Mouse (Mus musculus) embryonic facial prominence, embryonic 15.5 days (tissue): ENCODE measurements around the gene Stau1. TPM values are rescaled to one million over a fixed set of nuclear protein-coding genes. Genes with fewer than 3 reads are reported as not detected.

ENCODE experiments used
- ATAC-seq: fragments of 200-750 bp; cut with Nextera tagmentation; 2 replicates; pipeline ENCODE4 v1.8.0; 2017; ENCODE audit warnings: low read depth, moderate TSS enrichment; ENCODE audit not compliant: insufficient number of reproducible peaks, low FRiP score, low TSS enrichment
- H3K27ac ChIP-seq: fragments of 300-500 bp; sonication (generic); replicated peaks from 2 replicates; pipeline ENCODE4 v1.5.1; 2015; ENCODE audit warnings: mild to moderate bottlenecking, inconsistent platforms
- H3K27me3 ChIP-seq: fragments of 300-500 bp; sonication (generic); 2 replicates; pipeline ENCODE4 v1.6.1; 2015; ENCODE audit warnings: inconsistent platforms
- H3K36me3 ChIP-seq: fragments of 300-500 bp; sonication (generic); 2 replicates; pipeline ENCODE4 v1.6.1; 2015; ENCODE audit warnings: mild to moderate bottlenecking, inconsistent platforms
- H3K4me1 ChIP-seq: fragments of 300-500 bp; sonication (generic); 2 replicates; pipeline ENCODE4 v1.6.1; 2015; ENCODE audit warnings: inconsistent platforms
- H3K4me2 ChIP-seq: fragments of 300-500 bp; sonication (generic); replicated peaks from 2 replicates; pipeline ENCODE4 v1.6.1; 2015; ENCODE audit warnings: mild to moderate bottlenecking, inconsistent platforms
- H3K4me3 ChIP-seq: fragments of 300-500 bp; sonication (generic); replicated peaks from 2 replicates; pipeline ENCODE4 v1.5.1; 2015; ENCODE audit warnings: mild to moderate bottlenecking, inconsistent platforms
- H3K9ac ChIP-seq: fragments of 300-500 bp; sonication (generic); 2 replicates; pipeline ENCODE4 v1.6.1; 2015; ENCODE audit warnings: inconsistent platforms
- H3K9me3 ChIP-seq: fragments of 300-500 bp; sonication (generic); replicated peaks from 2 replicates; pipeline ENCODE4 v1.6.1; 2016; ENCODE audit warnings: inconsistent platforms
- WGBS: fragments of 180-500 bp; shearing (Covaris S2); methylation state at CpG from one replicate; pipeline ENCODE4 v1.1.7; 2015; 5-methylcytosine and 5-hydroxymethylcytosine counted together
- polyA plus RNA-seq: library from polyadenylated mRNA; unstranded; fragments of >200 nt; fragmentation: Nextera tagmentation; extraction: Ambion mirVana; gene quantifications from 2 replicates; pipeline ENCODE4 v1.2.1, GENCODE M21; 2015

Stau1 gene
- polyA plus RNA-seq, result 96.9 and 97.3 TPM in 2 replicates

DNA sequence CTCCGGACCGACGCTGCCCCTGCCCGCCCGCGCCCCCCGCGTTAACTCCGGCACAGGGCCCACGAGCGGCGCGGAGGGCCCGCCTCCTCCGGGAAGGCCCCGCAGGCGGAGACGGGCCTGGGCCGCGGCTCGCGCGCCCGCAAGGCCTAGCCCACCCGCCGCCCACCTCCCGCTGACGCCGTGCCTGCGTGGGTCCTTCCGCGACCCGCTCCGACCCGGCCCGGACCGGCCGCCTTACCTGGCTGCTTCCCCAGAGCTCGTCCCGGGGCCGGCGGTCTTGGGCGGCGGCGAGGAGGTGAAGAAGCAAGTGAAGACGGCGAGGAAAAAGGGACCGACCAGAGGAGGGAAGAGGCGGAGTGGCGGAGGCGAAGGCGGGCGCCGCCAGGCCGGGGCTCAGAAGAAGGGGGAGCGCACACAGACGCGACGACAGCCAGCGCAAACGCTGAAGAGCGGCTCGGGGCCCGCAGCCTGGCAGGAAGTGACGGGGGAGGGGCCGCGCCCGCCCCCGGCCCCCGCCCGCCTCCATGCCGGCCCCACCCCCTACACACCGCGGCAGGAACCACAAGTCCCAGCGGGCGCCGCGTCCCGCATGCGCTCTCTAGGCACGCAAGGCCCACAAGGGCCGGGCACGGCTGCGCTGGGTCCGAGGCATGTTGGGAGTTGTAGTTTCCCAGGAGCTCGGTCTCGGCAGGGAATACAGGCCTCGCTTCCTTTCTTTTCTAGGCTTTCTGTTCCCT is at the start of gene Stau1:
Stau1 (minus strand) TSS at position 504 of the 737 bp plus-strand sequence.
- Histone ChIP-seq H3K27me3 (no peaks in the 10 kb centered on the region), H3K9me3 (no peaks in the 10 kb centered on the region)
- under 1% methylated on average over 88 of the region's 88 CpGs for WGBS

DNA sequence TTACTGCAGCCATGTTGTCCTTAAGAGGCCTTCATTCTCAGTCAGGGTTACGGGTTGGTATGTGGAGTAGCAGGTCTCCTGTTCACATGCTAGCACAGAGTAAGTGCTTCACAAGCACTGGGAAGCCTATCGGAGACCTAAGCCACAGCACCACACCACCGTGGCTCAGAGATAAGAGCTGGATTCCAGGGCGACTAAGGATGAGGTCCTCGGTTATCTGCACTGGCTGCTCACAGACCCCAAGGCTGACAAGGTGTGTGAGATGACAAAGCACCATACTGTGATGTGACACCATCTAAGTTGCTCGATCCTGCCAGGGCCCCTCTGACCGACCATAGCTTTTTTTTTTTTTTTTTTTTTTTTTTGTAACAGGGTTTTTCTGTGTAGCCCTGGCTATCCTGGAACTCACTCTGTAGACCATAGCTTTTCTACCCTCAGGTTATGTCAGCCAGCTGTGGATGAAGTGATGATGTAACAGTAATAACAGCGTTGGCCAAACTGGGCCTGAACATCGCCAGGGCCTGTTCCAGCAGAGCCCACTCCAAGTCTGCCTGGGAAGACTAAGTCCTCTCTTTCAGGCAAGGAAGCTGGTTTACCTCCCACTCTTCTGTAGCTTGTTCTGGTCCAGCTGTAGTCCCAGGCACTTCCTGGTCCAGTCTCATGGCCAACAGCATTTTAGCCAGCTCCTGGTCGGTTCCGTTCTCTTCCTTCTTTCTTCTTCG is 47.5 kb upstream of the Stau1 start:
- no peak for ATAC-seq
- no peaks in the 10 kb centered on the region for H3K4me1 ChIP-seq

More for the DNA sequence above, at the start of gene Stau1:
- peak within 1 kb of the TSS; percentile 97 for H3K9ac ChIP-seq
- H3K4me1 ChIP-seq, result peaks cover 45% of the 10 kb centered on the region
- H3K36me3 ChIP-seq, result no peaks in the 10 kb centered on the region
- peak within 1 kb of the TSS; percentile 88 for H3K4me3 ChIP-seq
- ATAC-seq, result peak; percentile 99
- H3K27ac ChIP-seq, result peak within 1 kb of the TSS; percentile 99
- H3K4me2 ChIP-seq, result peak within 1 kb of the TSS; percentile 84

DNA sequence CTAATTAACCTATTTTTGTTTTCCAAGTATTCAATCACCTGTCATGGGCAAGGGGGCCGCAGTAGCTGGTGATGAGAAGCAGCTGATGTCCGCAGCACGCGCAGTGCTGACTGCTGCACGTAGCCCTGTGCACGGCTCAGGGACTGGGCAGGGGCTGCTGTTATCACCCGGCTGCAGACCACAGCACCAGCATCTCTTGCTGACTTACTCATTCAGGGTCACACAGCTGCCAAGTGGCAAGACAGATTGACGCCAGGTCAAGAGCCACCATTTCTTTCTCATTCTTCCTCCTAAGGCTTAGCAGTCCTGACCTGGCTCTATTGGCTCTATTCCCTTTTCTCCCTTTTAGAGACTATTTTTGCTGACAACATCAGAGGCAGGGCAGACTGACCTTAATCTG is 43.3 kb upstream of the Stau1 start:
- Histone ChIP-seq H3K36me3 (peaks cover 100% of the 10 kb centered on the region), H3K9ac (no peak overlapping the region), H3K27me3 (no peaks in the 10 kb centered on the region), H3K27ac (no peak overlapping the region), H3K4me3 (no peak overlapping the region), H3K9me3 (no peaks in the 10 kb centered on the region), H3K4me2 (no peak overlapping the region), H3K4me1 (no peaks in the 10 kb centered on the region)
- 91% methylated on average over 8 of the region's 8 CpGs for WGBS
- no peak for ATAC-seq

More for the DNA sequence above, 47.5 kb upstream of the Stau1 start:
- Histone ChIP-seq H3K4me2 (no peak overlapping the region), H3K4me3 (no peak overlapping the region), H3K27ac (no peak overlapping the region), H3K9ac (no peak overlapping the region), H3K9me3 (no peaks in the 10 kb centered on the region), H3K36me3 (peaks cover 93% of the 10 kb centered on the region), H3K27me3 (no peaks in the 10 kb centered on the region)
- WGBS, result 86% methylated on average over 12 of the region's 12 CpGs

DNA sequence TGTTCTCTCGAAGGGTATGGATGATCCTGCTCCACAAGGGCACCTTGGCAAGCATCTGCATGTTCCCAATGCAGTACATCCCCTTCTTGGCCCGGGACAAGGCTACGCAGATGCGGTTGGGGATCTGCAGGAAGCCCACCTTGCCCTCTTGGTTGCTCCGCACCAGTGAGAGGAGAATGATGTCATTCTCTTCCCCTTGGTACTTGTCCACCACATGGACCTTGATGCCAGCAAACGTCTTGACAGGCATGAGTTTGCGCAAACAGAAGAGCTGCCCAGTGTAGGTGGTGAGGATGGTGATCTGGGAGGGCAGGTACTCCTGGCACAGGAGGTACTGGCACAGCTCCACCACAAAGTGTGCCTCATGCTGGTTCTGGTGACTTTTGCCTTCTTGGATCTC is 42.6 kb upstream of the Stau1 start:
- Histone ChIP-seq H3K9me3 (no peaks in the 10 kb centered on the region), H3K36me3 (peaks cover 100% of the 10 kb centered on the region), H3K4me3 (no peak overlapping the region), H3K9ac (no peak overlapping the region), H3K4me2 (no peak overlapping the region), H3K4me1 (no peaks in the 10 kb centered on the region), H3K27ac (no peak overlapping the region), H3K27me3 (no peaks in the 10 kb centered on the region)
- no peak for ATAC-seq
- WGBS, result 89% methylated on average over 7 of the region's 7 CpGs

DNA sequence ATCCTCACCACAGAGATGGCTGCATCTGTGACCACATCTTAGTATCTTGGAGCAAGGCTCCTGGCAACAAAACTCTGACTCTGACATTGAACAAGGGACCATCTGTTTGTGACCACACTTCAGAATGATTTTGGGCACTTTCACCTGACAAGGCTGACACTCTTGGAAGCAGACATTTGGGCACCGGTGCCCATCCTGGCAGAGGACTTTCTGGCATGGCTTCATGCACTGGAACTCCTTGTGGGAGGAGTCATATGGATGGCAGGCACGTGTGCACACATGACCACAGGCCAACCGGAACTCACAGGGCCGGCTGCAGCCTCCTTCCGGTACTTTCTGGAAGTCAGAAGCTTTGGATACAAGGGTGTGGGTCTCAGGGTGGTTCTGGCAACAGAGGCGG is 42.2 kb upstream of the Stau1 start:
- H3K9me3 ChIP-seq, result no peaks in the 10 kb centered on the region
- no peak for ATAC-seq
- H3K27me3 ChIP-seq, result no peaks in the 10 kb centered on the region
- no peak overlapping the region for H3K9ac ChIP-seq
- H3K4me3 ChIP-seq, result no peak overlapping the region
- H3K27ac ChIP-seq, result no peak overlapping the region
- H3K4me1 ChIP-seq, result no peaks in the 10 kb centered on the region
- H3K4me2 ChIP-seq, result no peak overlapping the region
- peaks cover 100% of the 10 kb centered on the region for H3K36me3 ChIP-seq
- 91% methylated on average over 6 of the region's 6 CpGs for WGBS

DNA sequence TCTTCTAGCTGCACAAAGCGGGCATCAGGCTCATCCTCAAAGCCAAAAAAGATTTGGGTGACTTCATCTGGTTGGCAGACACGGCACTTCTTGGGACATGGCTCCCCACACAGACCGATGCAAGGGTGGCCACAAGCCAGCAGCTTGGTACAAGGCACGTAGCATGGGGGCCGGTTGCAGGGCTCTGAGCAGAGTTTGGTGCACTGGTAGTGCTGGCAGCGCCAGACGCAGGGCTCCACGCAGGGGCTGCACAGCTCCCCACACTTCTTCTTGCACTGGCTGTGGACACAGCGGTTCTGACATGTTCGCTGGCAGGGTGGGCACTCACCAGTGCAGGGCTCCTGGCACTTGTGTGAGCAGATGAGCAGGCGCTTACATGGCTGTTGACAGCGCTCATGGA is 41.6 kb upstream of the Stau1 start:
- Histone ChIP-seq H3K27me3 (no peaks in the 10 kb centered on the region), H3K4me1 (no peaks in the 10 kb centered on the region), H3K9ac (no peak overlapping the region), H3K4me2 (no peak overlapping the region), H3K27ac (no peak overlapping the region), H3K36me3 (peaks cover 97% of the 10 kb centered on the region), H3K4me3 (no peak overlapping the region), H3K9me3 (no peaks in the 10 kb centered on the region)
- WGBS, result 96% methylated on average over 12 of the region's 12 CpGs
- ATAC-seq, result 0 out of 2 replicates have a peak, but pooled peaks have one; percentile 9

DNA sequence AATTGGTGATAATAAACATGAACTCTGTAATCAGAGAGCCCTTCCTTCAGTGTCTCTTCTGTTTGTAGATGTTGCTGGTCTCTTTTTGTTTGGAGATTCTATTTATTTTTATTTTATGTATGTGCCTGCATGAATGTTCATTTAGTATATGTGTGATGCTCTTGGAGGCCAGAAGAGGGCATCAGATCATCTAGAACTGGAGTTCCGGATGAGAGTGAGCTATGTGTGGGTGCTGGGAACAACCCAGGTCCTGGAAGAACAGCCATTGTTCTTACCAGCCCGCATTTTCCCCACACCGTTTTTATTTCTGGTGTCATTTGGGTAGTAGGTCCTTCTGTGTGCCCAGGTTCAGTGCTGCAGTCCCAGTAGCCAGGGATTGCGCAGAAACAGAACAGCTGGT is 34.4 kb upstream of the Stau1 start:
- H3K36me3 ChIP-seq, result peaks cover 93% of the 10 kb centered on the region
- no peak overlapping the region for H3K4me3 ChIP-seq
- no peak overlapping the region for H3K27ac ChIP-seq
- H3K9me3 ChIP-seq, result no peaks in the 10 kb centered on the region
- no peak for ATAC-seq
- no peaks in the 10 kb centered on the region for H3K4me1 ChIP-seq
- H3K9ac ChIP-seq, result no peak overlapping the region
- no peak overlapping the region for H3K4me2 ChIP-seq
- 89% methylated on average over 4 of the region's 4 CpGs for WGBS
- no peaks in the 10 kb centered on the region for H3K27me3 ChIP-seq

DNA sequence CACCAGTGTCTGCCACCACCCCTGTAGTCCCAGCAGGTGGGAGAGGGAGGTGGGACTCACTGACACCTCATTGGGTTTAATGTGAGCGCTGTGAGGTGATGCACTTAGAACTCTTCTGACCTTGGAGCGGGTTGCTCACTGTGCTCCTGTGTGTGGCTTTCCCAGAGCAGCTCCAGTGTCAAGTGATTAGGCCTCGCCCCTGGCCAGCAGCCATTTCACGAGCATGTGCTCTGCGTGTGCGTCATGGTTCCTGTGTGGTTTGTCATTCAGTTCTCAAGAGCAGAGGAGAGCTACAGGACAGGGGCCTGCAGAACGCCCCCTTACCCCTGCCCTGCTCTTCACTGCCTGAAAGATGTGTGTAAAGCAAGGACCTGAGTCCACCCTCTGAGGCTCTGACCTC is 32.5 kb upstream of the Stau1 start:
- no peak for ATAC-seq
- WGBS, result 95% methylated on average over 7 of the region's 7 CpGs

DNA sequence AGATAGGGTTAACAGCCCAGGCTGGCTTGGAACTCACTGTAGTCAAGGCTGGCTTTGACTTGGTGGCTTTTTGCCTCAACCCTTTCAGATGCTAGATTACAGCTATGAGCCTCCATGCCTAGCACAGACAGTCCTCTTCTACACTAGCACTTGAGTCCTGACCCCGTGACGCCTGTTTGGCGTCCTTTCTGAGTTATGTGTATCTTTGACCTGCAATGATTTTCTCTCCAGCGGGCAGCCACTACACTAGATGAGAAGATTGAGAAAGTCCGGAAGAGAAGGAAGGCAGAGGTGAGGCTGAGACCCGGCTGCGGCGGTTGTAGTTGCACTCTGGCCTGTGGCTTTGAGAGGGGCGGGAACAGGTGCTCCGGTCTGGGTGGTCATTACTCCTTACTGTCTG is 23.3 kb upstream of the Stau1 start:
- no peak for ATAC-seq
- 95% methylated on average over 10 of the region's 10 CpGs for WGBS

More for the DNA sequence above, 32.5 kb upstream of the Stau1 start:
- Histone ChIP-seq H3K4me3 (no peak overlapping the region), H3K4me2 (no peak overlapping the region), H3K27me3 (no peaks in the 10 kb centered on the region), H3K9me3 (no peaks in the 10 kb centered on the region), H3K36me3 (peaks cover 89% of the 10 kb centered on the region), H3K27ac (no peak overlapping the region), H3K9ac (no peak overlapping the region), H3K4me1 (no peaks in the 10 kb centered on the region)

DNA sequence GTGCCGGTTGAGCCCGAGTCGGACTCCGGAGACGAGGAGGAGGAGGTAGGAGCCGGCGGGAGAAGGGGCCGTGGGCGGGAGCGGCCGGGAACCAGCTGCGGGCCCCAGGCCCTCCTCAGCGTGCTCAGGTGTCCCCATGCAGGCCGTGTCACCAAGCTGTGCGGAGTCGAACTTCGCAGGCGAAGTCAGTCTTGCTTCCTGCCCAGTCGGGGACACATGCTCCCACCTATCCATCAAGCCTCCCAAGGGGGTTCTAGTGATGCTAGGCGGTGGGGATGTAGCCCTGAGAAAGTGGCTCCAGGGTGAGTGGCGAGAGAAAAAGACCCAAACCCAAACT is 19.3 kb upstream of the Stau1 start:
- H3K36me3 ChIP-seq, result peaks cover 27% of the 10 kb centered on the region
- peak; percentile 52 for ATAC-seq
- H3K4me3 ChIP-seq, result peak overlapping the region; percentile 82
- no peaks in the 10 kb centered on the region for H3K27me3 ChIP-seq
- peaks cover 19% of the 10 kb centered on the region for H3K4me1 ChIP-seq
- H3K4me2 ChIP-seq, result peak overlapping the region; percentile 95
- H3K27ac ChIP-seq, result peak overlapping the region; percentile 81; the same call in 1 of the 2 replicates
- 0% methylated on average over 21 of the region's 21 CpGs for WGBS
- peak overlapping the region; percentile 87 for H3K9ac ChIP-seq
- H3K9me3 ChIP-seq, result no peaks in the 10 kb centered on the region

More for the DNA sequence above, 23.3 kb upstream of the Stau1 start:
- H3K4me1 ChIP-seq, result peaks cover 19% of the 10 kb centered on the region
- H3K4me2 ChIP-seq, result no peak overlapping the region
- no peak overlapping the region for H3K9ac ChIP-seq
- H3K27ac ChIP-seq, result no peak overlapping the region
- H3K4me3 ChIP-seq, result no peak overlapping the region
- no peaks in the 10 kb centered on the region for H3K9me3 ChIP-seq
- H3K36me3 ChIP-seq, result peaks cover 59% of the 10 kb centered on the region
- H3K27me3 ChIP-seq, result no peaks in the 10 kb centered on the region

DNA sequence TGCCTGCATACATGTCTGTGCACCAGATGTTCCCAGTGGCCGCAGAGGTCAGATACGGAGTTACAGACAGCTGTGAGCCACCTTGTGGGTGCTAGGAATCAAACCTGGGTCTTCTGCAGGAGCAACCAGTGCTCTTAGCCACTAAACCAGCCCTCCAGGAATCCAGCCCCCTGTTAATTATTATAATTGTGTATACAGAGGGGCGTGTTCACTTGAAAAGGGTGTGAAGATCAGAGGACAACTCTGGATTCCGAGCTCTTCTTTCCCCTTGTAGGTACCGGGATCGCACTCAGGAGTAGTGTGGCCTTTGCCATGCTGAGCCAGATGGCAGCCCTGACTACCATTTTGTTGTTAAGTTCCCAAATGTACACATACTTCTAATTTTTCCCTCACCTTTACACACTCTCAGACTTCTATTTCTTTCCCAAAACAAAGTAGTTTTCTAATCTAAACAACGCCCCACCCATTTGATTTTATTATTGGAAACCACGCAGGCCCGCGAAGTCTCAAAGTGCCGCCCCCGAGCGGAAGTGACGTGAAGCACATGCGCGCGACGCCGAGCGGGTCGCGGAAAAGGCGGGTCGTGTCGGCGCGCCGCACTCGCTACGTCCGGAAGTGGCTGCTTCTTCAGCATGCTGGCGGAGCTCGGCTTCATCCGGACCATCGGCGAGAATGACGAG is 18.7 kb upstream of the Stau1 start, which contains the start of gene Ddx27:
Ddx27 (plus strand) TSS at position 492 of the 680 bp plus-strand sequence.
- Histone ChIP-seq H3K27ac (peak within 1 kb of the TSS; percentile 81), H3K4me1 (peaks cover 19% of the 10 kb centered on the region), H3K4me2 (peak within 1 kb of the TSS; percentile 95), H3K9me3 (no peaks in the 10 kb centered on the region), H3K36me3 (peaks cover 22% of the 10 kb centered on the region), H3K9ac (peak within 1 kb of the TSS; percentile 87), H3K27me3 (no peaks in the 10 kb centered on the region), H3K4me3 (peak within 1 kb of the TSS; percentile 82)
- WGBS, result 1% methylated on average over 37 of the region's 37 CpGs
- peak; percentile 89 for ATAC-seq
